In the genomic region with DNA sequence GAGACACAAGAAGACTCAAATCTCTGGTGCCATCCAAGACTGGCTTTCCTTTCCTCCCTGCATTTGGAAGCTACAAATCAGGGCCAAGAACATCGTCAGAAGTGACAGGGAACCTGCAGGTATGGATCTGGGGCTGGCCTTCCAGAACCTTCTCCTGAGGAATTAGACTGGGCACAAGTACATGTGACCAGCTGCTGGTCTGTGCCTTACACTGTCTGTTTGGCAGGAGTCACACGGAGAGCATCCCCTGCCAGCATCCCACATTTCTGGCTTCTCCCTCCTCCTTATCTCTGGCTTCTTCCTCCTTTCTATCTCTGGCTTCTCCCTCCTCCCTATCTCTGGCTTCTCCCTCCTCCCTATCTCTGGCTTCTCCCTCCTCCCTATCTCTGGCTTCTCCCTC, we compare ENCODE assay signal across 12 mouse cellular contexts.
"Had no signal": no experiment of that assay in that cellular context is flagged by ENCODE, and none has a peak within 500 bp of the region (broad histone marks: within the 10 kb centered on the region; RNA-seq: fewer than 3 reads in every experiment).

No protein-coding gene starts in this region.

- DNase-seq: retina, postnatal 1 day; right cerebral cortex, adult 18-20 months; right cerebral cortex, postnatal 14 days; right cerebral cortex, postnatal 25 days; right cerebral cortex, postnatal 4 days; spleen, adult 18-20 months; thymus, adult 18-20 months; thymus, adult 2 months; thymus, postnatal 14 days; thymus, postnatal 25 days; thymus, postnatal 36 days; thymus, postnatal 4 days had no signal
